Mouse (Mus musculus) splenic B cell, adult 2 months (primary cell): Measurements from ENCODE around the gene Tmem182.

Experiments
- DNase-seq: peaks from one replicate; pipeline ENCODE4 v3.0.0-alpha.2; 2011; ENCODE audit warnings: low read depth, low spot score
- H3K27me3 ChIP-seq: 2 replicates; pipeline ENCODE4 v1.6.1; 2012; ENCODE audit warnings: mild to moderate bottlenecking, low read length, moderate library complexity, mixed read lengths; ENCODE audit not compliant: control insufficient read depth, poor library complexity, insufficient read depth, severe bottlenecking
- H3K36me3 ChIP-seq: 2 replicates; pipeline ENCODE4 v1.6.1; 2012; ENCODE audit warnings: mild to moderate bottlenecking, low read length, moderate library complexity, mixed read lengths; ENCODE audit not compliant: control insufficient read depth, poor library complexity, insufficient read depth, severe bottlenecking

Gene Tmem182

DNA sequence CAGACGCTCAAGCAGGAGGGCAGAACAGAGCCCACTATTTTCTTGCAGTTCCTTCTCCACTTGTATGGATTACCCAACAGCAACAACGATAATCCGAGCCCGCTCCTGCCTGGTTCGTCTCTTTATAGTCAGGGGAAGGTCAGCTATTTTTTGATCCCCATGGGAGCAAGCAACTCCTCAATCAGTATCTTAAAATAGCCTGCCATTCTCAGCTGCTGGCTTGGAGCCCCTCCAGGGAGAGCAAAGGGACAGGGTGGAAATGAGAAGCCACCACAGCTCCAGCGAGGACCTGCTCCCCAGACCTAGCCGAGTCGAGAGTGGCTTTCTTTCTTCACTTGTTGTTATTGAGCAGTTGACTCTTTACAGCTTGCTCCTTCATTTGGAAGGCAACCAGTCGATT is at the start of gene Tmem182:
TSS of gene Tmem182 (plus strand) at position 251 of the 400 bp plus-strand sequence.
- DNase-seq: no peak
- Histone ChIP-seq H3K36me3 (no peaks in the 10 kb centered on the region), H3K27me3 (no peaks in the 10 kb centered on the region)

GRCm38 (mm10) chr1:40759751-40760445 is 45.5 kb upstream of the Tmem182 start:
- Histone ChIP-seq H3K36me3 (no peaks in the 10 kb centered on the region), H3K27me3 (no peaks in the 10 kb centered on the region)
- no peak for DNase-seq

DNA sequence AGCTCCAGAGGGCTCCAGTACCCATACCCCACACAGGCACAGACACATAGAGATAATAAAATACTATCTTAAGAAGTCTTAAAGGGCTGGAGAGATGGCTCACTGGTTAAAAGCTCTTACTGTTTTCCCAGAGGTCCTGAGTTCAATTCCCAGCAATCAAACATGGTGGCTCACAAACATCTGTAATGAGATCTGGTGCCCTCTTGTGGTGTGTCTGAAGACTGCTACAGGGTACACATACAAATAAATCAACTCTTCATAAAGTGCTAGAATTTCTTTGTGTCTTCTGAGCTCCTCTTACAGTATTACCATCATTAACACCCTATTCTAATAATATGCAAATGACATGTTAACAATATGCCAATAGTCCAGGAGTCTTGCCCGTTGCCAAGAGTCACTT is 41.4 kb upstream of the Tmem182 start:
- DNase-seq: no peak
- Histone ChIP-seq H3K36me3 (no peaks in the 10 kb centered on the region), H3K27me3 (no peaks in the 10 kb centered on the region)

DNA sequence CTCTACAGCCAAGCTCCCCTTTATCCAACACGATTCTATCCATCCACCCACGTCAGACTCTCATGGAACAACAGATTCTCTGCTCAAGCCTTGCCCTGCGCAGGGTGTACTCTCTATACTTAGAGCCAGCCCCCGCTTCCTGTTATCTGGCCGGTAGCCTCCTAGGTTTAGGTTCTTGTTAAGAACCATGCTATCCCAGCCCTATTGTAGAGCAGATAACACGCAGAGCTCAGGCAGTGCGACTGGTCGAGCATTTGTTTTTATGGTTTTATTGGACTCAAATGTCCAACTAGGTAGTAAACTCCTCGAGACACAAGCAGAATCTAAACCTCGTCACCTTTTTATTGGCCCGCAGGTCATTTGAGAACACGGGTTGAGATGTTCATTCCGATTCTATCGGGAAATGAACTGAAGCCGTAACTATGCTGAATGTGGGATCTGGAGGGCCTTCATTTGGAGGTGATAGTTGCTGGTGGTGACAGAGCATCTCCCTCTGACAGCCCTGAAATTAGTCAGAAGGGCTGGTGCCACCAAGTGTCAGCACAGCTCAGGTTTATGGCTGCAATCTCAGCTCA is 40.6 kb upstream of the Tmem182 start:
- H3K36me3 ChIP-seq: no peaks in the 10 kb centered on the region
- DNase-seq: no peak
- H3K27me3 ChIP-seq: no peaks in the 10 kb centered on the region

DNA sequence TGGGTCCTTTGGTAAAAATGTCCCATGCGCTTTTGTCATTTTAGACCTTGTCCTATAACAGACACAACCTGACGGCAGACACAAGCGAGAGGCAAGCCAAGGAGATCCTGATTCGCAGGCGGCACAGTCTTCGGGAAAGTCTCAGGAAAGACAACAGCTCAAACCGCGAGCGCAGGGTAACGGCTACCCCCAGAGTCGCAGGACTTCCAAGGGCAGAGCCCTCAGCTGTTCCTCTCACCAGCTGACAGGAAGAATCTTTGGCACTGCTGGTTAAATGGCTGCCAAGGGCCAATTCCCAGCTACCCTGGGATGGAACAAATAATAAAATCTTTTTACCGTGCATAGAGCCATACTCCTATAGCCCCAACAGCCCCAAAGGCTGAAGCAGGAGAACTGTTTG is 39.9 kb upstream of the Tmem182 start:
- H3K36me3 ChIP-seq: no peaks in the 10 kb centered on the region
- DNase-seq: no peak

DNA sequence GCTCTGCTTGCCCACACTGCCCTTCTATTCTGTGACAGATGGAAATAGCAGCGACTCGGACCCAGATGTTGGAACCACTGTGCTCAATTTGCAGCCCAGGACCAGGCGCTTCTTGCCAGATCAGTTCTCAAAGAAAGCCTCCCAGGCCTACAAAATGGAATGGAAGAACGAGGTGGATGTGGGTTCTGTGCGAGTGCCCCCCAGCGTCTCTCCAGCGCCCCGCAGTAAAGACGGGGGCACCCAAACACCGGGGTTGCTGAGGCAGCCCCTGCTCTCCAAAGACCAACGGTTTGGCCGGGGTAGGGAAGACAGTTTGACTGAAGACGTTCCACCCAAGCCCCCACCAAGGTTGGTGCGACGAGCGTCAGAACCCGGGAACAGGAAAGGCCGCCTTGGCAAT is 37.8 kb upstream of the Tmem182 start:
- H3K36me3 ChIP-seq: no peaks in the 10 kb centered on the region
- DNase-seq: no peak
- H3K27me3 ChIP-seq: no peaks in the 10 kb centered on the region

More for the DNA sequence above, 39.9 kb upstream of the Tmem182 start:
- H3K27me3 ChIP-seq: no peaks in the 10 kb centered on the region

DNA sequence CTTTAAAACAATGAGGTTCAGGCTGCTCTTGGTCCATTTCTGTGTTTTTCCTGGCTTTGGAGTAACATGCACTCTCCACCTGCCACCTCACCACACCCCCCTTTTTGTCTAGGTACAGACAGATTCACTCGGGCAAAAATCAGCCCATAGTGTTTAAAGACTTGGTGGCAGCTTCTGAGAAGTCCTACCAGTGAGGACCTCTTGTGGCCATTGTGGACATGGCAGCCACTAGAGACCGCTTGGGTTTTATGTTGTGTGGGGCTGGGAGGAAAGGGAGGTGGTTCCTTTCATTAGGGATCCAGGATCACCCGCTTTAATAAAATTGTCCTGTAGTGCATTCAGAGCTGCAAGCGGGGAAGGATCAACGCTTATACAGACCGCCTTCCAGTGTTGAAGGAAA is 36.8 kb upstream of the Tmem182 start:
- DNase-seq: peak; percentile 9
- no peaks in the 10 kb centered on the region; the same call in 1 of the 2 replicates for H3K36me3 ChIP-seq
- H3K27me3 ChIP-seq: no peaks in the 10 kb centered on the region

- Histone ChIP-seq H3K36me3 (peaks cover 1% of the 10 kb centered on the region; the same call in 1 of the 2 replicates), H3K27me3 (no peaks in the 10 kb centered on the region)
- no peak for DNase-seq
Measured at GRCm38 (mm10) chr1:40769331-40769894, 36.0 kb upstream of the Tmem182 start.

DNA sequence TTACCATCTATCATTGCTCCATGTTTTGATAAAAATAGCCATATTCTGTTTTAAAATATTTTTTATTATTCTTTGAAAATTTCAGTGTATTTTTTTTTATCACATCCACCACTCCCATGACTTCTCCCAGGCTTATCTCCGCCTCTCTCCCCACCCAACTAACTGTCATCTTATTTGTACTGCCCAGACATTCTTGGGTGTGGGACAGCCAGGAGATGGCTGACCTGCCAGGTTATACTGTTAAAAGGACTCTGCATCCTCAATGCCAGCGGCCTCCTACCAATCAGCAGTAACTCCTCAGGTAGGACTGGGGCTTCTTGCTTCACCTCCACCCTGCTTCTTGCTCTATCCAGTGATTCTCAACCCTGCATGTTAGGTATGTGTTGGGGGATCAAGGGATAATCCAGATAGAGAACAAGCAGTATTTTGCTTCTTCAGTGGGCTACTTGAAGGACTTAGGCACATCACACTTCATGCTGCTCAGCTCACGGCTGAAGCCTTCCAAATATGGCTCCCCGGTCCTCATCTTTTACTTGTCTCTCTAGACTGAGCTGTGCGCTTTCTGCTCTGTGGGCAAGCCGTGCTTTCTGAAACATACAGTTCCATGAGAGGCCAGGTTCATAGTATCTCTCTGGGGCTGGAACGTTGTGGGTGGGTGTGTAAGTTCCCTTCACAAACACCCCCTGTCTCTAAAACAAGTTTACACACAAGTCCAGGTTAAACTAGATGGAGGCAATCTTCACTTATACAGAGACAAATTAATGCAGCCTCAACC is 34.0 kb upstream of the Tmem182 start:
- Histone ChIP-seq H3K36me3 (peaks cover 1% of the 10 kb centered on the region; the same call in 1 of the 2 replicates), H3K27me3 (no peaks in the 10 kb centered on the region)
- DNase-seq: no peak

DNA sequence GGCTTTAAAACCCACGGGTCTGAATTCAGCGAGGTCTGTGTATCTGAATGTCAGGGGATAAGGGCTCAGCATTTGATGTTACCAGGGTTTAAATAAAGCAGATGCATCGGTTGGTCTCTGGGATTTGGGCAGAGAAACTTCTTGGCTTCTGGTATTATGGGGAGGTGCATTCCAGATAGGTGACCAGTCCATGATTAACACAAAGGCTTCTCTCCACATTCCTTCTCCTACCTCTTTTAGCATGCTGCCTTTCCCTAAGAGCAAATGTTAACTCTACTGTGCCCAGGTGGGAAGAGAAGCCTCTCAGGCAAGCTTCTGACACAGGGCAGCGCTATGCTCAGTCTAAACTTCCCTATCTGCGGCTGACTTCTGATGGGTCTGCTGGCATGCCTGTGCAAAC is 32.2 kb upstream of the Tmem182 start:
- no peaks in the 10 kb centered on the region for H3K27me3 ChIP-seq
- DNase-seq: no peak

GRCm38 (mm10) chr1:40774040-40774439 is 31.4 kb upstream of the Tmem182 start:
- Histone ChIP-seq H3K36me3 (peaks cover 3% of the 10 kb centered on the region; the same call in 1 of the 2 replicates), H3K27me3 (no peaks in the 10 kb centered on the region)
- DNase-seq: no peak

More for the DNA sequence above, 32.2 kb upstream of the Tmem182 start:
- H3K36me3 ChIP-seq: peaks cover 1% of the 10 kb centered on the region; the same call in 1 of the 2 replicates

GRCm38 (mm10) chr1:40776102-40776501 is 29.3 kb upstream of the Tmem182 start:
- Histone ChIP-seq H3K36me3 (peaks cover 3% of the 10 kb centered on the region; the same call in 1 of the 2 replicates), H3K27me3 (no peaks in the 10 kb centered on the region)
- DNase-seq: no peak

GRCm38 (mm10) chr1:40776763-40777162 is 28.6 kb upstream of the Tmem182 start:
- DNase-seq: no peak
- no peaks in the 10 kb centered on the region for H3K27me3 ChIP-seq

GRCm38 (mm10) chr1:40783450-40783849 is 22.0 kb upstream of the Tmem182 start:
- no peak for DNase-seq
- Histone ChIP-seq H3K27me3 (no peaks in the 10 kb centered on the region), H3K36me3 (peaks cover 2% of the 10 kb centered on the region; the same call in 1 of the 2 replicates)

More at GRCm38 (mm10) chr1:40776763-40777162, 28.6 kb upstream of the Tmem182 start:
- H3K36me3 ChIP-seq: peaks cover 3% of the 10 kb centered on the region; the same call in 1 of the 2 replicates
